Mouse (Mus musculus): ENCODE measurements around the gene Homez. TPM values are rescaled to one million over a fixed set of nuclear protein-coding genes. Genes with fewer than 3 reads are reported as not detected.

Homez gene
- polyA plus RNA-seq, 1 experiment from 2014 or later: 18.3 TPM

DNA sequence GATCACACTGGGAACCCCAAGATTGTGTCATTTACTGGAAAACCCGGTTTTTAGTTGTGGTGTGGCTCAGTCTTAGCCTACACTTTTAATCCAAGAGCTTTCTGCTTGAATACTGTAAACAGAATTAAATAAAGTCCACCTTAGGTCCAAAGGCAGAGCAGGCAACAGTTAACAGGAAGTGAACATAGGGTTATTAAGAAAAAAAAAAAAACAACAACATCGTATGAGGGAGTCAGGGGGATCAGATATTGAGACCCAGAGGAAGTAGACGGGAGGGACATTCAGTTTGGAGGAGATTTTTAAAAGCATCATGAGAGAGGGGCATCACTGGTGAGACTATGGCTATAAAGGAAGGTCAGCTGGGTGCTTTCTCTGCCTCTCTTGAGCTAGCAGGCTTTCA is 4.5 kb downstream of the Homez start:
- WGBS: 40% methylated on average over 3 of the region's 3 CpGs
- Histone ChIP-seq H3K9me3 (replicated peaks) (no peaks in the 10 kb centered on the region), H3K27me3 (no peaks in the 10 kb centered on the region), H3K4me1 (peaks cover 13% of the 10 kb centered on the region; the same call in 1 of the 2 replicates), H3K36me3 (no peaks in the 10 kb centered on the region), H3K4me2 (no peak overlapping the region), H3K9ac (no peak overlapping the region), H3K27ac (no peak overlapping the region), H3K4me3 (replicated peaks) (no peak overlapping the region)
- no peak for ATAC-seq (replicated peaks; ENCODE audit: low FRiP score)

DNA sequence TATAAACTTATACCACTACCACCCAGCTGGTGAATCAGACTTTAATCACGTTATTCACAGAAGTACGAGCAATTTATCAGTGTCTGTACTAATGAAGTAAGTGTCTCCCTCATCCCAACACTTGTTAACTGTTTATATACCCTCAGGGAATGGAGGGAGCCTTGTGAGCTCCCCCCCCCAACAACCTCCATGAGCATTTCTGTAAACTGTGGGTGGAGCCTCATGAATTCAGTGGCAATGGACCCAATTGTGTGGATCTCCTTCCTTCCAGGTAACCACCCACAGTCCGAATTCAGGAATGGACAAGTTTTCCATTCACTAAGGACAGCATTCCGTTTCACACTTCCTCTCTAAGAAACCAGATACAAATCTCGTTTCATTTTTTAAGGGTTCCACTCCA is 5.1 kb downstream of the Homez start:
- Histone ChIP-seq H3K4me1 (peaks cover 13% of the 10 kb centered on the region; the same call in 1 of the 2 replicates), H3K27me3 (no peaks in the 10 kb centered on the region), H3K9me3 (replicated peaks) (no peaks in the 10 kb centered on the region), H3K4me3 (replicated peaks) (no peak overlapping the region), H3K9ac (no peak overlapping the region), H3K4me2 (no peak overlapping the region), H3K36me3 (no peaks in the 10 kb centered on the region), H3K27ac (no peak overlapping the region)
- WGBS: 77% methylated on average over 5 of the region's 5 CpGs
- no peak for ATAC-seq (replicated peaks; ENCODE audit: low FRiP score)

DNA sequence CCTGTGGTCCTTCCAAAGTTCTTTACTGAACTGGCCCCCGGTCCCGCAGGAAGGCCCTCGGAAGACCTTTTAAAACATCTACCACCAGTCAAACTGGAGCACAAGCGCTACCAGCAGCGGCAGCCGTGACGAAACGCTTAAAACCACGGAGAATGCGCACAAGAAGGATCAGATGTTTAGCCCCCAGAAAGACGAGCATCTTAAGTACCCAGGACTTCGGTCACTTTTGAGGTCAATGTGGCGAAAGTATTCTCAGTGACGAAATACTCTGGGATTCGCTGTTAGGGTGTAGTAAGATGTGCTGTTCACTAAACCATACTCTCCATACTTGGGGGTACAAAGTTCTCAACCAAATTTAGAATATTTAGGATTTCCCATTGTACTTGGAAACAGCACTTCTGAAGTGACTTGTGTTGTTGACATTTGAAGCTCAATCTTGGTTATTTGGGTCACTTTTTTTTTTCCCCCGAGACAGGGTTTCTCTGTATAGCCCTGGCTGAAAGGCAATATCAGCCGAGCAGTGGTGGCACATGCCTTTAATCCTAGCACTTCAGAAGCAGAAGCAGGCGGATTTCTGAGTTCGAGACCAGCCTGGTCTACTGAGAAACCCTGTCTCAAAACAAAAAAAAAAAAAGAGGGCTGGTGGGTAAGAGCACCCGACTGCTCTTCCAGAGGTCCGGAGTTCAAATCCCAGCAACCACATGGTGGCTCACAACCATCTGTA is 6.3 kb downstream of the Homez start:
- H3K27ac ChIP-seq: peak overlapping the region; percentile 88
- H3K27me3 ChIP-seq: no peaks in the 10 kb centered on the region
- H3K9ac ChIP-seq: peak overlapping the region; percentile 76
- peak overlapping the region; percentile 69 for H3K4me3 ChIP-seq (replicated peaks)
- peaks cover 13% of the 10 kb centered on the region; the same call in 1 of the 2 replicates for H3K4me1 ChIP-seq
- 0 out of 2 replicates have a peak, but pooled peaks have one; percentile 4 for ATAC-seq (replicated peaks; ENCODE audit: low FRiP score)
- no peaks in the 10 kb centered on the region for H3K9me3 ChIP-seq (replicated peaks)
- H3K36me3 ChIP-seq: no peaks in the 10 kb centered on the region
- H3K4me2 ChIP-seq: peak overlapping the region; percentile 74
- WGBS: 16% methylated on average over 21 of the region's 21 CpGs

DNA sequence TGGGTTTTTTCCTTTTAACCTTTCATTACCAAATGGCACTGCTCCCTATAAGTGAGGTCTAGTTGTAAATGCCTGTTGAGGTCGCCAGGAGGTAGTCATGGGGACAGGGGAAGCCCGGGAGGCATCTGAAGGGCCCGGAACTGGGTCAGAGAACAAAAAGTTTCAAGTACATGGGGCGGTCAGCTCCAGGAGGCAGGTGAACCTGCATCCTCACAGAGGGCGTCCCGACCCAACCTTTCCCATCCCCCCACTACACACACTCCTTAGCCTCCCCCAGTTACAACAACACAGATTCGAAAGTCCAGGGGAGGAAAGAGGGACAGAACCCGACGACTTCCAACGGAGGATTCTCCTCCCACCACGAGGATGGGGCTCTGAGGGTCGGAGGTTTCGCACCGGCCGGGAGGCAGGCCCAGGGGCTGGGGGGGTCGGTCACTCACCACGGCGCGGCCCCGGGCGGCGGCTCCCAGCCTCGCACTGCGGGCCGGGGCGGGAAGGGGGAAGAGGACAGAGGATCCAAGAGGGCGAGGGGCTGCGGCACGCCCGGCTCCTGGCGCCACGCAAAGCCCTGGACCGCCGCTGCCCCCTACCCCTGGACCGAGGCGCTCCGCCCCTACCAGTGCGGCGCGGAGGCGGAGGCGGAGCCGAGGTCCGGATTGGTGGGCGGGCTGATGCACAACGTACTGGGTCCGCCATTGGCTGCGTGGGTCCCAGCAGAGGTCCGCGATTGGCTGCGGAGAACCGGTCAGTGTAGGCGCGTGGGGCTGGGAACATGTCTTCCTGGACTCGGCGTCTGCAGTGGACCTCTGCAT is 7.1 kb downstream of the Homez start:
- H3K27me3 ChIP-seq: no peaks in the 10 kb centered on the region
- under 1% methylated on average over 56 of the region's 56 CpGs for WGBS
- peak; percentile 100 for ATAC-seq (replicated peaks; ENCODE audit: low FRiP score)

DNA sequence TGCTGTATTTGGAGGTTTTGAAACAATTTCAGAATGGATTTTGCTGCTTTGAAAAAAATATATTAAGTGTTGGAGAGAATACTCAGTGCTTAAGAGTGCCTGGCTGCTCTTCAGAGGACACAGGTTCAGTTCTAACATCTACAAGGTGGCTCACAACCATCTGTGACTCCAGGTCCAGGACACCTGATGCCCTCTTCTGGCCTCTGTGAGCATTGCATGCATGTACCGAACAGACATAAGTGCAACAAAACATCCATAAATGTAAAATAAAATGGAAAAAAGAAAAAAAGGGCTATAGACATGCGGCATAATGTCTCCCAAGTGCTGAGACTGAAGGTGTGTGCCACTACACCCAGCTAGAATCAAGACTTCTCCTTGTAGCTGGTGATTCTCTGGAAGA is 10.2 kb downstream of the Homez start:
- peaks cover 25% of the 10 kb centered on the region for H3K36me3 ChIP-seq
- no peak overlapping the region for H3K4me2 ChIP-seq
- 51% methylated on average over 2 of the region's 2 CpGs for WGBS
- no peak overlapping the region for H3K9ac ChIP-seq
- H3K27ac ChIP-seq: no peak overlapping the region
- no peaks in the 10 kb centered on the region for H3K27me3 ChIP-seq
- no peak overlapping the region for H3K4me3 ChIP-seq (replicated peaks)
- no peaks in the 10 kb centered on the region for H3K9me3 ChIP-seq (replicated peaks)
- H3K4me1 ChIP-seq: peaks cover 13% of the 10 kb centered on the region; the same call in 1 of the 2 replicates
- ATAC-seq (replicated peaks; ENCODE audit: low FRiP score): no peak

More for the DNA sequence above, 7.1 kb downstream of the Homez start:
- Histone ChIP-seq H3K9me3 (replicated peaks) (no peaks in the 10 kb centered on the region), H3K4me2 (peak overlapping the region; percentile 74), H3K36me3 (no peaks in the 10 kb centered on the region), H3K9ac (peak overlapping the region; percentile 76), H3K27ac (peak overlapping the region; percentile 88), H3K4me3 (replicated peaks) (peak overlapping the region; percentile 69), H3K4me1 (peaks cover 13% of the 10 kb centered on the region; the same call in 1 of the 2 replicates)

DNA sequence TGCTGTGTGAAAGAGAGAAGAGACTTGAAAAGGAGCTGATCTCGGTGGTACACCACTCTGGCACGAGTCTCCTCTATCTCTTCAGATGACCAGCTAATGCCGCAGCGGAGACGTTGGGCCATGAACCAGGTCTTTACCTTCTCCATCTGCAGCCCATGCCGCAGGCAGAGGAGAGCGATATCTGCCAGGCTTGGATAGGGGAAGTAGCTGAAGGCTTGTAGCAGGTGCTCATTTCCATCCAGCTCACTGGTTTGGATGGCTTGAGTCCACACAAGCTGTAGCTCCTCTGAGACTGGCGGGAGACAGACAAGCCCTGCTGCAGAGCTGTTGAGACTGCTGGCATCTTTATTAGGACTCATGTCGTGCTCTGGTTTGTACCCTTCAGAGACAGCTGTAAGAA is 12.9 kb downstream of the Homez start:
- ATAC-seq (replicated peaks; ENCODE audit: low FRiP score): no peak
- no peak overlapping the region for H3K4me3 ChIP-seq (replicated peaks)
- H3K4me2 ChIP-seq: no peak overlapping the region
- no peaks in the 10 kb centered on the region for H3K9me3 ChIP-seq (replicated peaks)
- H3K27me3 ChIP-seq: no peaks in the 10 kb centered on the region
- no peak overlapping the region for H3K9ac ChIP-seq
- H3K27ac ChIP-seq: no peak overlapping the region
- H3K4me1 ChIP-seq: 0 out of 2 replicates have a peak, but pooled peaks cover 6% of the 10 kb centered on the region
- 89% methylated on average over 9 of the region's 9 CpGs for WGBS
- H3K36me3 ChIP-seq: peaks cover 48% of the 10 kb centered on the region

DNA sequence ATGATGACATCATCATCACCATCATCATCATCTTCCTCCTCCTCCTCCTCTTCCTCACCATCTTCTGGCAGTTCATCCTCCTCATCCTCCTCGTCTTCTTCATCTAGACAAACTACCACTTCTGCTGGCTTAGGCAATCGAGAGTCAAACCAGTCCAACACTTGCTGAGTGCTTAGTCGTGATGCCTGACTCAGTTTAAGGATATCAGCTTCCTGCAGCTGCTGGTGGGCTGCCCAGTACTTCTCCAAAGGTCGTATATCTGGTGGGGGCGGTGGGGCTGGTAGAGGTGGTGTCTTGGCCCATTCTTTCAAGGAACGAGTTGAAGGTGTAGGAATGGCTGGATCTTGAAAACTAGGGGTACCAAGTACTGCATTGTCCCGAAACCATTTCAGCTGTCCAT is 14.1 kb downstream of the Homez start:
- Histone ChIP-seq H3K9ac (no peak overlapping the region), H3K4me3 (replicated peaks) (no peak overlapping the region), H3K4me1 (no peaks in the 10 kb centered on the region), H3K9me3 (replicated peaks) (no peaks in the 10 kb centered on the region), H3K27me3 (no peaks in the 10 kb centered on the region), H3K36me3 (peaks cover 48% of the 10 kb centered on the region), H3K27ac (no peak overlapping the region), H3K4me2 (no peak overlapping the region)
- 84% methylated on average over 7 of the region's 7 CpGs for WGBS
- no peak for ATAC-seq (replicated peaks; ENCODE audit: low FRiP score)

DNA sequence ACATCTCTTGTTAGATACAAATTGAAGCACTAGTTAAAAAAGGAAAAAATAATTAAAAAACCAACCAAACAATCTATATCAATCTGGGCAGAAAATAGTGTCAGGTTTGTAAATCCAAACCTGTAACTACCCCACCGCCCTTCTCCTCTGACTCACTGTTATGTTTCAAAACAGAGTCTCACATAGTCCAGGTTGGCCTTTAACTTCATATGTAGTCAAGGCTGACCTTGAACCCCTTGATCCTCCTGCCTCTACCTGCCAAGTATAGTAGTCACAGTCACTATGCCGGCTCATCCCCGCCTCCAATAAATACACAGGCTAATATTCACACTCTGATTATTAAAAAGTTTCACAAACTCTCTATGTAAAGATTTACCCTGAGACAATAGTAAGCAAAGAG is 15.0 kb downstream of the Homez start:
- Histone ChIP-seq H3K9me3 (replicated peaks) (no peaks in the 10 kb centered on the region), H3K4me3 (replicated peaks) (no peak overlapping the region), H3K36me3 (peaks cover 48% of the 10 kb centered on the region), H3K27me3 (no peaks in the 10 kb centered on the region), H3K27ac (no peak overlapping the region), H3K4me1 (no peaks in the 10 kb centered on the region), H3K4me2 (no peak overlapping the region), H3K9ac (no peak overlapping the region)
- 90% methylated on average over 3 of the region's 3 CpGs for WGBS
- no peak for ATAC-seq (replicated peaks; ENCODE audit: low FRiP score)

DNA sequence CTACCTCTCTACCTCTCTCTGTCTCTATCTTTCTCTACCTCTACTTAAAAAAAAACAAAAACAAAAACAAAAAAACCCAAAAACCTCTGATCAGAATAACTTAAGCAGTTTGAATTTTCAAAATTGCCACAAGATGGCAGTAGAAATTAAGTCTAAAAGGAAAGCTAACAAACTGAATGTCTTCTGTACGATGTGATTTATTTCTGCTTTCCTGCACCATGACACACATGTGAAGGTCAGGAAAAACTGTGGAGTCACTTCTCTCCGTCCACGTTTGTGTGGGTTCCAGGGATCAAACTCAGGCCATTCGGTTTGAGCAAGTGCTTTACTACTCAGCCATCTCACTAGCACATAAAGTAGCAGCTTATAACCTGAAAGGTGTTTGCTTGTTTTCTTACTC is 27.3 kb downstream of the Homez start:
- Histone ChIP-seq H3K36me3 (no peaks in the 10 kb centered on the region), H3K4me3 (replicated peaks) (no peak overlapping the region), H3K27me3 (peaks cover 10% of the 10 kb centered on the region), H3K9ac (no peak overlapping the region), H3K4me1 (peaks cover 3% of the 10 kb centered on the region; the same call in 1 of the 2 replicates), H3K9me3 (replicated peaks) (no peaks in the 10 kb centered on the region), H3K4me2 (peak overlapping the region; percentile 28; the same call in 1 of the 2 replicates), H3K27ac (no peak overlapping the region)
- 2% methylated on average over 4 of the region's 4 CpGs for WGBS
- no peak for ATAC-seq (replicated peaks; ENCODE audit: low FRiP score)

DNA sequence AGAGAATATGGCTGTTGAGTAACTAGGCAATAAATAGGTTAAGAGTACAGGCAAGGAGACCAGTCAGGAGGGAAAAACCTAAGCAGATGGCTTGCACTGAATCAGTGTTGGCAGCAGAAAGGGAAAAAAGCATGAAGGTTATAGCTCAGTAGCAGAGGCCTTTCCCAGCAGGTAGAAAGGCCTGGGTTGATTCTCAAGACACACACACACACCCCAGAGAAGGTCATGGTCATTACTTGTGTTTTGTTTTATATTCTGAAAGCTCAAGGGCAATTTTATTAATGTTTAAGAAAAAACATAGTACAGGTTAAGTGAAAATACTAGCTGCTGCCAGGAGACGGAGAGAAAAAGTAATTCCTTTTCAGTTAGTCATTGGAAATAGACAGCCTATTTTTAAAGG is 47.0 kb downstream of the Homez start:
- Histone ChIP-seq H3K27me3 (no peaks in the 10 kb centered on the region), H3K9ac (no peak overlapping the region), H3K9me3 (replicated peaks) (no peaks in the 10 kb centered on the region), H3K4me1 (peaks cover 10% of the 10 kb centered on the region), H3K4me3 (replicated peaks) (no peak overlapping the region), H3K36me3 (no peaks in the 10 kb centered on the region), H3K27ac (peak overlapping the region; percentile 51), H3K4me2 (no peak overlapping the region)
- ATAC-seq (replicated peaks; ENCODE audit: low FRiP score): no peak
- WGBS: 70% methylated on average over 1 of the region's 1 CpGs

DNA sequence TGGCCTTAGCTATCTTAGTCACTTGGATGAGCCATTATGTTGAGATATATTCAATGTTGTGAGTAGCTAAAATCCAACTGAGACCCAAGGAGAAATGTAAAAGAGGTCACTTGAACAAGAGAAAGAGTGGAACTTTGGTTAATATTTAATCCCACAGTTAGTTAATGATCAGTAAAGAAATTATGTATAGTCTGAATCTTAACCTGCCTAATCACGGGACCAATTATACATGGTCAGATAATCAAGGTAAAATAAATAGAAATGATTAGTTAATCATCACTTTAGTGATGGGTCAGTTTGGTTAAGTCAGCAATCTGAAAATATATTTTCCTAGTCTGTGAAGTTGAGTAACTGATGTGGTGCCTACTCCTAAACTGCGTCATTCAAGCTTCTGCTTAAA is 48.5 kb downstream of the Homez start:
- Histone ChIP-seq H3K27me3 (no peaks in the 10 kb centered on the region), H3K4me2 (no peak overlapping the region), H3K9me3 (replicated peaks) (no peaks in the 10 kb centered on the region), H3K4me3 (replicated peaks) (no peak overlapping the region), H3K9ac (no peak overlapping the region), H3K4me1 (peaks cover 10% of the 10 kb centered on the region), H3K36me3 (no peaks in the 10 kb centered on the region), H3K27ac (peak overlapping the region; percentile 62)
- 75% methylated on average over 2 of the region's 2 CpGs for WGBS
- ATAC-seq (replicated peaks; ENCODE audit: low FRiP score): no peak

DNA sequence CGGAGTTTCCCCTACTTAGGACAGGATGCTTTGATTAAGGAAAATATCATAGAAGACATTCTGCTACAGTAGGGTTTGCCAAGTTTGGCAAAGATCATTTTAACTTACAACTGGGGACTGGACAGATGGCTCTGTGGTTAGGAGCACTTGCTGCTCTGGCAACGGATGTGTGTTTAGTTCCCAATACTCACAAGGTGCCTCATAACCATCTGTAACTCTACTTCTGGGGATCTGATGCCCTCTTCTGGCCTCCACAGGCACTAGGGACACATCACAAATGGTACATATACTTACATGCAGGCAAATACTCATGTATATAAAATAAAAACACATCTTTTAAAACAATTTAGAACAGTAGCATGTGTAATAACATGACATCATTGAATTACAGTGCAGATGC is 53.0 kb downstream of the Homez start:
- Histone ChIP-seq H3K27ac (no peak overlapping the region), H3K27me3 (no peaks in the 10 kb centered on the region), H3K36me3 (no peaks in the 10 kb centered on the region), H3K4me1 (peaks cover 10% of the 10 kb centered on the region), H3K9ac (no peak overlapping the region), H3K4me2 (no peak overlapping the region), H3K9me3 (replicated peaks) (no peaks in the 10 kb centered on the region), H3K4me3 (replicated peaks) (no peak overlapping the region)
- ATAC-seq (replicated peaks; ENCODE audit: low FRiP score): no peak
- WGBS: 54% methylated on average over 2 of the region's 2 CpGs

All from kidney, embryonic 15.5 days (tissue).